Comparison of ENCODE assay signal across 25 mouse cellular contexts in genomic region chr14:121408944-121409343, GRCm38 (mm10). TPM values are rescaled to one million over a fixed set of nuclear protein-coding genes. Genes with fewer than 3 reads are reported as not detected.
A peak's percentile ranks its signal among the peaks of the same experiment; 100 is the strongest.
DNase-seq lines count a peak whose midpoint lies in the region; ATAC-seq lines count a peak whose summit lies in the region.
"Had no signal": no experiment of that assay in that cellular context is flagged by ENCODE, and none has a peak within 500 bp of the region (broad histone marks: within the 10 kb centered on the region; RNA-seq: fewer than 3 reads in every experiment).

No protein-coding gene starts in this region.

- ATAC-seq in granulocyte monocyte progenitor cell, adult 5-6 weeks (replicated peaks; ENCODE audit: poor library complexity, severe bottlenecking), result peak; percentile 63
- peak; percentile 45; the same call in 1 of the 2 replicates for ATAC-seq in megakaryocyte progenitor cell, adult 5-6 weeks (replicated peaks; ENCODE audit: poor library complexity)
- ATAC-seq: hindbrain, postnatal 0 days; intestine, postnatal 0 days; Patski had no signal

- DNase-seq in 416B (ENCODE audit: low read depth), result peak; percentile 55
- peak; percentile 32 for DNase-seq in CD4-positive, CD25-positive, alpha-beta regulatory T cell, adult 2 months (ENCODE audit: low read depth, low spot score)
- no peak for DNase-seq in adrenal gland, adult 8-10 months
- no peak for DNase-seq in right cerebral cortex, postnatal 10 days (ENCODE audit: low spot score in 2 of 2)
- no peak for DNase-seq in right cerebral cortex, postnatal 4 days
- DNase-seq: adrenal gland, postnatal 36 days; B cell, adult 2 months; cerebellum, adult 18-20 months; cerebellum, postnatal 14 days; gastrocnemius, postnatal 14 days; heart, adult 11 months; heart, postnatal 10 days; kidney, adult 9 months; kidney, postnatal 10 days; layer of hippocampus, postnatal 36 days; liver, embryonic 13.5 days; lung, adult 2 months; lung, postnatal 10 days; right cerebral cortex, adult 18-20 months; thymus, postnatal 36 days had no signal

RNA-seq across cellular contexts. Expression of gene Stk24, which starts 29.1 kb away (rescaled TPM):
- total RNA-seq in granulocyte monocyte progenitor cell, adult 5-6 weeks (2014; fragmentation: Nextera tagmentation), result 87.1 and 141 TPM in 2 replicates
- 63.5 and 70.6 TPM in 2 replicates for total RNA-seq in granulocyte monocyte progenitor cell, adult 5-6 weeks (2017)
- 97.1 and 100 TPM in 2 replicates for total RNA-seq in megakaryocyte progenitor cell, adult 5-6 weeks (2015)
- 73.4 and 76.7 TPM in 2 replicates for total RNA-seq in megakaryocyte progenitor cell, adult 5-6 weeks (2017)
- total RNA-seq in adrenal gland, adult 8-10 months (2022), result 100 to 1,000 TPM; 100 to 130 (median 118) TPM

Comparison
In these comparisons a context has a peak if more than half of its experiments do, and no peak if none do; other contexts are left out.
1. DNase-seq: peak in 416B (single experiment) and CD4-positive, CD25-positive, alpha-beta regulatory T cell, adult 2 months (single experiment); none in adrenal gland, adult 8-10 months (single experiment), right cerebral cortex, postnatal 10 days (0 of 2) and right cerebral cortex, postnatal 4 days (single experiment).